Mouse (Mus musculus) ES-Bruce4 (cell line): ENCODE results near the gene Grsf1.

ENCODE experiments used
- CTCF ChIP-seq: IDR thresholded peaks from one replicate; pipeline ENCODE4 v1.8.1; 2011; ENCODE audit warnings: low read depth, low read length
- POLR2A ChIP-seq: IDR thresholded peaks from one replicate; pipeline ENCODE4 v1.8.1; 2011; ENCODE audit warnings: low read length; ENCODE audit not compliant: insufficient read depth

GRCm38 (mm10) chr5:88703551-88703950 lies 27.6 kb upstream of the Grsf1 start:
- TF ChIP-seq POLR2A: no peak
- no peak for TF ChIP-seq CTCF
